Mouse (Mus musculus) embryonic fibroblast, embryonic 13.5 days (primary cell): ENCODE measurements at regions not wholly inside any gene's neighbourhood (a gene's known extent, or its start where the extent isn't known, plus 50 kb on each side); places are given as distances from the start of the nearest gene placed in this dataset.
"Not testable (repeated sequence)": the region's sequence is repeated elsewhere in the genome, so short reads cannot be mapped to it uniquely, and the experiment has no call there.

Experiments used
- H3K27ac ChIP-seq: 2 replicates; pipeline ENCODE4 v1.5.1; 2012; ENCODE audit warnings: low read length, control low read depth, inconsistent platforms; ENCODE audit not compliant: insufficient read depth
- H3K4me1 ChIP-seq: 2 replicates; pipeline ENCODE4 v1.6.1; 2011; ENCODE audit warnings: low read length; ENCODE audit not compliant: control insufficient read depth, insufficient read depth
- H3K4me3 ChIP-seq: 2 replicates; pipeline ENCODE4 v1.5.1; 2011; ENCODE audit warnings: mild to moderate bottlenecking, control low read depth, low read length; ENCODE audit not compliant: insufficient read depth
- CTCF ChIP-seq: IDR thresholded peaks from 2 replicates; pipeline ENCODE4 v1.5.1; 2011; ENCODE audit warnings: mild to moderate bottlenecking, control low read depth, low read length, moderate library complexity, borderline replicate concordance; ENCODE audit not compliant: insufficient read depth
- POLR2A ChIP-seq: IDR thresholded peaks from 2 replicates; pipeline ENCODE4 v1.6.1; 2011; ENCODE audit warnings: low read depth, mild to moderate bottlenecking, control low read depth, low read length, moderate library complexity

GRCm38 (mm10) chr12:15629971-15630370 is 186.8 kb downstream of the Trib2 start:
- H3K27ac ChIP-seq, result no peak overlapping the region
- no peak overlapping the region for H3K4me3 ChIP-seq
- no peaks in the 10 kb centered on the region for H3K4me1 ChIP-seq
- no peak for TF ChIP-seq CTCF
- TF ChIP-seq POLR2A, result no peak

GRCm38 (mm10) chr12:15619521-15619920 is 197.2 kb downstream of the Trib2 start:
- TF ChIP-seq CTCF (no peak), POLR2A (no peak)
- H3K4me1 ChIP-seq, result peaks cover 6% of the 10 kb centered on the region
- peak overlapping the region; percentile 96 for H3K27ac ChIP-seq
- H3K4me3 ChIP-seq, result no peak overlapping the region

GRCm38 (mm10) chr12:15617312-15617711 is 199.4 kb downstream of the Trib2 start:
- H3K4me1 ChIP-seq, result peaks cover 6% of the 10 kb centered on the region
- H3K4me3 ChIP-seq, result no peak overlapping the region
- no peak for TF ChIP-seq CTCF
- TF ChIP-seq POLR2A, result no peak
- peak overlapping the region; percentile 95 for H3K27ac ChIP-seq

- peaks cover 5% of the 10 kb centered on the region; the same call in 1 of the 2 replicates for H3K4me1 ChIP-seq
- TF ChIP-seq CTCF, result no peak
- TF ChIP-seq POLR2A, result no peak
- H3K4me3 ChIP-seq, result no peak overlapping the region
- H3K27ac ChIP-seq, result no peak overlapping the region
Observed at GRCm38 (mm10) chr12:15611847-15612580, 204.7 kb downstream of the Trib2 start.

GRCm38 (mm10) chr12:15607091-15607490 is 209.6 kb downstream of the Trib2 start:
- H3K4me3 ChIP-seq, result no peak overlapping the region
- peaks cover 20% of the 10 kb centered on the region for H3K4me1 ChIP-seq
- TF ChIP-seq CTCF (no peak), POLR2A (no peak)
- H3K27ac ChIP-seq, result peak overlapping the region; percentile 95

- peak overlapping the region; percentile 95 for H3K27ac ChIP-seq
Observed at GRCm38 (mm10) chr12:15606095-15606494, 210.6 kb downstream of the Trib2 start.

GRCm38 (mm10) chr12:15604630-15605029 is 212.1 kb downstream of the Trib2 start:
- TF ChIP-seq CTCF (no peak), POLR2A (no peak)
- Histone ChIP-seq H3K27ac (no peak overlapping the region), H3K4me1 (peaks cover 20% of the 10 kb centered on the region), H3K4me3 (no peak overlapping the region)

More at GRCm38 (mm10) chr12:15606095-15606494, 210.6 kb downstream of the Trib2 start:
- TF ChIP-seq CTCF (no peak), POLR2A (no peak)
- no peak overlapping the region for H3K4me3 ChIP-seq
- peaks cover 20% of the 10 kb centered on the region for H3K4me1 ChIP-seq

GRCm38 (mm10) chr12:15603885-15604284 is 212.8 kb downstream of the Trib2 start:
- Histone ChIP-seq H3K4me3 (no peak overlapping the region), H3K27ac (no peak overlapping the region), H3K4me1 (peaks cover 20% of the 10 kb centered on the region)
- TF ChIP-seq POLR2A (no peak), CTCF (no peak)

- no peak overlapping the region for H3K27ac ChIP-seq
- peaks cover 20% of the 10 kb centered on the region for H3K4me1 ChIP-seq
- no peak overlapping the region for H3K4me3 ChIP-seq
- no peak for TF ChIP-seq POLR2A
- TF ChIP-seq CTCF, result no peak
Observed at GRCm38 (mm10) chr12:15603319-15603718, 213.4 kb downstream of the Trib2 start.

- TF ChIP-seq CTCF (no peak), POLR2A (no peak)
- Histone ChIP-seq H3K4me3 (no peak overlapping the region), H3K4me1 (peaks cover 5% of the 10 kb centered on the region), H3K27ac (no peak overlapping the region)
Observed at GRCm38 (mm10) chr12:15594704-15595103, 222.0 kb downstream of the Trib2 start.

- H3K4me3 ChIP-seq, H3K4me1 ChIP-seq, H3K27ac ChIP-seq: not testable (repeated sequence)
Observed at GRCm38 (mm10) chr12:15587864-15588263, 228.9 kb downstream of the Trib2 start.
